Mouse (Mus musculus) adrenal gland, postnatal 14 days (tissue): ENCODE results near the gene Zbtb48. TPM values are rescaled to one million over a fixed set of nuclear protein-coding genes. Genes with fewer than 3 reads are reported as not detected.

ENCODE experiments used
- DNase-seq: peaks from one replicate; pipeline ENCODE4 v3.0.0; 2021; ENCODE audit warnings: mixed read lengths
- total RNA-seq: library from RNA; stranded (reverse); gene quantifications from 2 replicates; pipeline ENCODE4 v1.2.3, GENCODE M21; 2021

The Zbtb48 gene
- total RNA-seq, 1 experiment from 2014 or later, result 10.6 TPM

- no peak for DNase-seq
Observed at GRCm38 (mm10) chr4:152029087-152029486, 1.6 kb upstream of the Zbtb48 start.

GRCm38 (mm10) chr4:152028456-152028855, 985 bp upstream of the Zbtb48 start:
- DNase-seq, result no peak

GRCm38 (mm10) chr4:152026751-152027508, 541 bp downstream of the Zbtb48 start:
- DNase-seq, result peak; percentile 75

- DNase-seq, result no peak
Observed at GRCm38 (mm10) chr4:152024525-152024924, 2.9 kb downstream of the Zbtb48 start.

- no peak for DNase-seq
Observed at GRCm38 (mm10) chr4:152022506-152022905, 5.0 kb downstream of the Zbtb48 start.

GRCm38 (mm10) chr4:152021568-152022097, 5.8 kb downstream of the Zbtb48 start:
- DNase-seq, result no peak

GRCm38 (mm10) chr4:152020024-152020423, 7.4 kb downstream of the Zbtb48 start:
- no peak for DNase-seq

GRCm38 (mm10) chr4:152019073-152019472, 8.4 kb downstream of the Zbtb48 start:
- no peak for DNase-seq

- no peak for DNase-seq
Observed at GRCm38 (mm10) chr4:152013036-152013813, 14.2 kb downstream of the Zbtb48 start.

- DNase-seq, result no peak
Observed at GRCm38 (mm10) chr4:152012109-152012508, 15.4 kb downstream of the Zbtb48 start.

GRCm38 (mm10) chr4:152011171-152011760, 16.2 kb downstream of the Zbtb48 start:
- DNase-seq, result peak; percentile 3

- DNase-seq, result peak; percentile 33
Observed at GRCm38 (mm10) chr4:152010707-152011134, 16.8 kb downstream of the Zbtb48 start.

GRCm38 (mm10) chr4:152010091-152010706, 17.3 kb downstream of the Zbtb48 start:
- DNase-seq, result peak; percentile 71

GRCm38 (mm10) chr4:152009076-152010051, 18.1 kb downstream of the Zbtb48 start:
- DNase-seq, result peak; percentile 83

- DNase-seq, result peak; percentile 98
Observed at GRCm38 (mm10) chr4:152008622-152009075, 18.8 kb downstream of the Zbtb48 start, which contains the start of gene Klhl21. Gene Klhl21, plus strand, starts transcription at chr4:152008803.

- peak; percentile 44 for DNase-seq
Observed at GRCm38 (mm10) chr4:152008148-152008500, 19.3 kb downstream of the Zbtb48 start.

- no peak for DNase-seq
Observed at GRCm38 (mm10) chr4:152007481-152008147, 19.9 kb downstream of the Zbtb48 start.

- no peak for DNase-seq
Observed at GRCm38 (mm10) chr4:152006812-152007211, 20.7 kb downstream of the Zbtb48 start.

- no peak for DNase-seq
Observed at GRCm38 (mm10) chr4:152006137-152006536, 21.3 kb downstream of the Zbtb48 start.

GRCm38 (mm10) chr4:152002063-152002462, 25.4 kb downstream of the Zbtb48 start:
- DNase-seq, result no peak
